Mouse (Mus musculus): ENCODE measurements around the gene Trp63. TPM values are rescaled to one million over a fixed set of nuclear protein-coding genes. Genes with fewer than 3 reads are reported as not detected.

Trp63 gene
- polyA plus RNA-seq, 1 experiment from 2014 or later: 0.52 TPM

GRCm38 (mm10) chr16:25792640-25793266, 109.2 kb downstream of the Trp63 start:
- 71% methylated on average over 5 of the region's 5 CpGs for WGBS (ENCODE audit: insufficient replicate concordance)
- no peaks in the 10 kb centered on the region for H3K4me1 ChIP-seq (ENCODE audit: control insufficient read depth, insufficient read depth, low read length)
- no peaks in the 10 kb centered on the region for H3K27me3 ChIP-seq (ENCODE audit: control insufficient read depth, insufficient read depth, low read length)
- H3K4me2 ChIP-seq: no peak overlapping the region
- H3K4me3 ChIP-seq (ENCODE audit: low read depth, low read length): no peak overlapping the region
- no peak overlapping the region for H3K27ac ChIP-seq (ENCODE audit: low read depth, low read length)
- no peaks in the 10 kb centered on the region for H3K9me3 ChIP-seq (replicated peaks; ENCODE audit: control insufficient read depth, low read length)
- no peak for ATAC-seq (replicated peaks; ENCODE audit: insufficient number of reproducible peaks, low FRiP score, low TSS enrichment)
- no peak overlapping the region for H3K9ac ChIP-seq (ENCODE audit: low read depth, low read length)
- H3K36me3 ChIP-seq (ENCODE audit: control insufficient read depth, insufficient read depth, low read length): no peaks in the 10 kb centered on the region

GRCm38 (mm10) chr16:25797732-25798294, 114.2 kb downstream of the Trp63 start:
- WGBS (ENCODE audit: insufficient replicate concordance): 65% methylated on average over 4 of the region's 4 CpGs
- Histone ChIP-seq H3K4me1 (ENCODE audit: control insufficient read depth, insufficient read depth, low read length) (no peaks in the 10 kb centered on the region), H3K4me2 (no peak overlapping the region), H3K9me3 (replicated peaks; ENCODE audit: control insufficient read depth, low read length) (no peaks in the 10 kb centered on the region), H3K4me3 (ENCODE audit: low read depth, low read length) (no peak overlapping the region), H3K36me3 (ENCODE audit: control insufficient read depth, insufficient read depth, low read length) (no peaks in the 10 kb centered on the region), H3K27me3 (ENCODE audit: control insufficient read depth, insufficient read depth, low read length) (no peaks in the 10 kb centered on the region), H3K9ac (ENCODE audit: low read depth, low read length) (no peak overlapping the region), H3K27ac (ENCODE audit: low read depth, low read length) (no peak overlapping the region)
- ATAC-seq (replicated peaks; ENCODE audit: insufficient number of reproducible peaks, low FRiP score, low TSS enrichment): no peak

GRCm38 (mm10) chr16:25799618-25800017, 116.1 kb downstream of the Trp63 start:
- Histone ChIP-seq H3K9me3 (replicated peaks; ENCODE audit: control insufficient read depth, low read length) (no peaks in the 10 kb centered on the region), H3K9ac (ENCODE audit: low read depth, low read length) (no peak overlapping the region), H3K4me1 (ENCODE audit: control insufficient read depth, insufficient read depth, low read length) (no peaks in the 10 kb centered on the region), H3K4me3 (ENCODE audit: low read depth, low read length) (no peak overlapping the region), H3K4me2 (no peak overlapping the region), H3K27ac (ENCODE audit: low read depth, low read length) (no peak overlapping the region), H3K27me3 (ENCODE audit: control insufficient read depth, insufficient read depth, low read length) (no peaks in the 10 kb centered on the region), H3K36me3 (ENCODE audit: control insufficient read depth, insufficient read depth, low read length) (no peaks in the 10 kb centered on the region)
- no peak for ATAC-seq (replicated peaks; ENCODE audit: insufficient number of reproducible peaks, low FRiP score, low TSS enrichment)

GRCm38 (mm10) chr16:25804955-25805354, 121.4 kb downstream of the Trp63 start:
- WGBS (ENCODE audit: insufficient replicate concordance): 50% methylated on average over 3 of the region's 3 CpGs
- Histone ChIP-seq H3K4me1 (ENCODE audit: control insufficient read depth, insufficient read depth, low read length) (no peaks in the 10 kb centered on the region), H3K4me3 (ENCODE audit: low read depth, low read length) (no peak overlapping the region), H3K27ac (ENCODE audit: low read depth, low read length) (no peak overlapping the region), H3K27me3 (ENCODE audit: control insufficient read depth, insufficient read depth, low read length) (no peaks in the 10 kb centered on the region), H3K4me2 (no peak overlapping the region), H3K36me3 (ENCODE audit: control insufficient read depth, insufficient read depth, low read length) (no peaks in the 10 kb centered on the region), H3K9ac (ENCODE audit: low read depth, low read length) (no peak overlapping the region), H3K9me3 (replicated peaks; ENCODE audit: control insufficient read depth, low read length) (no peaks in the 10 kb centered on the region)
- no peak for ATAC-seq (replicated peaks; ENCODE audit: insufficient number of reproducible peaks, low FRiP score, low TSS enrichment)

GRCm38 (mm10) chr16:25807116-25807515, 123.6 kb downstream of the Trp63 start:
- no peaks in the 10 kb centered on the region for H3K4me1 ChIP-seq (ENCODE audit: control insufficient read depth, insufficient read depth, low read length)
- H3K36me3 ChIP-seq (ENCODE audit: control insufficient read depth, insufficient read depth, low read length): no peaks in the 10 kb centered on the region
- H3K4me2 ChIP-seq: no peak overlapping the region
- H3K4me3 ChIP-seq (ENCODE audit: low read depth, low read length): no peak overlapping the region
- no peak for ATAC-seq (replicated peaks; ENCODE audit: insufficient number of reproducible peaks, low FRiP score, low TSS enrichment)
- H3K9ac ChIP-seq (ENCODE audit: low read depth, low read length): no peak overlapping the region
- no peaks in the 10 kb centered on the region for H3K27me3 ChIP-seq (ENCODE audit: control insufficient read depth, insufficient read depth, low read length)
- no peaks in the 10 kb centered on the region for H3K9me3 ChIP-seq (replicated peaks; ENCODE audit: control insufficient read depth, low read length)
- H3K27ac ChIP-seq (ENCODE audit: low read depth, low read length): no peak overlapping the region

- Histone ChIP-seq H3K4me2 (no peak overlapping the region), H3K27ac (ENCODE audit: low read depth, low read length) (no peak overlapping the region), H3K9ac (ENCODE audit: low read depth, low read length) (no peak overlapping the region), H3K9me3 (replicated peaks; ENCODE audit: control insufficient read depth, low read length) (no peaks in the 10 kb centered on the region), H3K36me3 (ENCODE audit: control insufficient read depth, insufficient read depth, low read length) (no peaks in the 10 kb centered on the region), H3K4me1 (ENCODE audit: control insufficient read depth, insufficient read depth, low read length) (no peaks in the 10 kb centered on the region), H3K4me3 (ENCODE audit: low read depth, low read length) (no peak overlapping the region), H3K27me3 (ENCODE audit: control insufficient read depth, insufficient read depth, low read length) (no peaks in the 10 kb centered on the region)
- no peak for ATAC-seq (replicated peaks; ENCODE audit: insufficient number of reproducible peaks, low FRiP score, low TSS enrichment)
- WGBS (ENCODE audit: insufficient replicate concordance): 67% methylated on average over 10 of the region's 10 CpGs
Observed at GRCm38 (mm10) chr16:25817753-25818624, 134.4 kb downstream of the Trp63 start.

GRCm38 (mm10) chr16:25826016-25826415, 142.5 kb downstream of the Trp63 start:
- H3K27ac ChIP-seq (ENCODE audit: low read depth, low read length): no peak overlapping the region
- ATAC-seq (replicated peaks; ENCODE audit: insufficient number of reproducible peaks, low FRiP score, low TSS enrichment): no peak
- no peaks in the 10 kb centered on the region for H3K27me3 ChIP-seq (ENCODE audit: control insufficient read depth, insufficient read depth, low read length)
- H3K4me3 ChIP-seq (ENCODE audit: low read depth, low read length): no peak overlapping the region
- no peaks in the 10 kb centered on the region for H3K4me1 ChIP-seq (ENCODE audit: control insufficient read depth, insufficient read depth, low read length)
- H3K9me3 ChIP-seq (replicated peaks; ENCODE audit: control insufficient read depth, low read length): no peaks in the 10 kb centered on the region
- no peaks in the 10 kb centered on the region for H3K36me3 ChIP-seq (ENCODE audit: control insufficient read depth, insufficient read depth, low read length)
- no peak overlapping the region for H3K9ac ChIP-seq (ENCODE audit: low read depth, low read length)
- no peak overlapping the region for H3K4me2 ChIP-seq
- 44% methylated on average over 7 of the region's 7 CpGs for WGBS (ENCODE audit: insufficient replicate concordance)

GRCm38 (mm10) chr16:25832576-25832975, 149.0 kb downstream of the Trp63 start:
- Histone ChIP-seq H3K4me1 (ENCODE audit: control insufficient read depth, insufficient read depth, low read length) (no peaks in the 10 kb centered on the region; the same call in 1 of the 2 replicates), H3K9me3 (replicated peaks; ENCODE audit: control insufficient read depth, low read length) (no peaks in the 10 kb centered on the region), H3K27ac (ENCODE audit: low read depth, low read length) (no peak overlapping the region), H3K4me2 (no peak overlapping the region), H3K4me3 (ENCODE audit: low read depth, low read length) (no peak overlapping the region), H3K27me3 (ENCODE audit: control insufficient read depth, insufficient read depth, low read length) (no peaks in the 10 kb centered on the region), H3K36me3 (ENCODE audit: control insufficient read depth, insufficient read depth, low read length) (no peaks in the 10 kb centered on the region), H3K9ac (ENCODE audit: low read depth, low read length) (no peak overlapping the region)
- no peak for ATAC-seq (replicated peaks; ENCODE audit: insufficient number of reproducible peaks, low FRiP score, low TSS enrichment)
- WGBS (ENCODE audit: insufficient replicate concordance): 80% methylated on average over 4 of the region's 4 CpGs

Data from heart, embryonic 11.5 days (tissue).